Mouse (Mus musculus) cerebellum, adult 2 months (tissue): Measurements from ENCODE around the gene Gm10972.
"Not testable (repeated sequence)": the region's sequence is repeated elsewhere in the genome, so short reads cannot be mapped to it uniquely, and the experiment has no call there.

ENCODE experiments used
- CTCF ChIP-seq: fragments of 200-500 bp; IDR thresholded peaks from 2 replicates; pipeline ENCODE4 v1.5.1; 2011; ENCODE audit warnings: low read depth, mild to moderate bottlenecking, control low read depth, low read length, moderate library complexity, borderline replicate concordance; ENCODE audit not compliant: insufficient read depth
- POLR2A ChIP-seq: fragments of 200-500 bp; IDR thresholded peaks from 2 replicates; pipeline ENCODE4 v1.6.1; 2011; ENCODE audit warnings: low read length, control low read depth, borderline replicate concordance; ENCODE audit not compliant: insufficient read depth

DNA sequence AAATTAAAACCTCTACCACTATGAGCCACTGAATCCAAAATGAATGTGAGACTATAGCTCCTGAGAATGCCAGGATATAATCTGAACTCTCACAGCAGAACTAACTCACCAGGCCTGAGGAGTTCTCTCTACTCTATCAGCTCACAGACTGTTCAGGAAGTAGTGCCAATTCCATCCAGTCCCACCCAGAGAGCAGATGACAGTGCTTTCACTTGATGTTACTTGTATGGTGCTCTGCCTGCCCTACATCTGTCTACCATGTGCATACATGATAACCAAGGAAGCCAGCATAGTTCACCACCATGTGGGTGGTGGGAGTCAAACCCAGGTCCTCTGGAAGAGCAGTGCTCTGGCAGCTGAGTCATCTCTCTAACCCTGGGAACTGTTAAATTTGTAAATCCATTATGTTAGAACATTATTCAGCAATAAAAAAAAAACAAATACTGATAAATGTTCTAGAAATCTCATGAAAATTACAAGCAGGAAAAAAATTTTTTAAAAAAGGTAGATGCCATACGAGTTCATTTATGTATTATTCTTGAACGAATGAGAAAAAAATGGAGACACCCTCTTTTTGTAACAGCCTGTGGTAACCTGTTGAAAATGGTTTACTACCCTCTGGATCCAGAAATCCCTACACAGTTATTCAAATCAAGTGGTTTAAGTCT is at the start of gene Gm10972:
- TF ChIP-seq CTCF, POLR2A: not testable (repeated sequence)
